15 mouse cellular contexts compared by ENCODE assay signal in the genomic region with DNA sequence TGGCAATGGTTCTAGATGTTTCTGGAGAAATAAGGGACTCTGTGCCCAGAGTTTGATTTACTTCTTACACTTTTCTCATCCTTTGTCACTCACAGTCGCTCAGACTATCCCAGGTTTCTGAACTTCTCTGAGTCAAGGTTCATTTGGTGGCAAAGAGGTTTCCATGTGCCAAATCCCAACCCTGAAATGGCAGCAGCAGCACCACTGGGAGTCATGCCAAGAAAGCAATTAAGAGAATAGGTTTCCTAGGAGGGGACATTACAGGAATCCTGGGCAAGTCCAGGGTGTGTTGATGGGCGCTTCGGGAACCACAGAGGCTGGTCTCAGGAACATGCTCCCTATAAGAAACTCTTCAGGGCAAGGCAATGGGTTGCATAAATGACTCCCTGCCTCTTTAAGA. TPM values are rescaled to one million over a fixed set of nuclear protein-coding genes. Genes with fewer than 3 reads are reported as not detected.
DNase-seq lines count a peak whose midpoint lies in the region; ATAC-seq lines count a peak whose summit lies in the region.
"Had no signal": no experiment of that assay in that cellular context is flagged by ENCODE, and none has a peak within 500 bp of the region (broad histone marks: within the 10 kb centered on the region; RNA-seq: fewer than 3 reads in every experiment).

No protein-coding gene starts in this region.

- WGBS in heart, embryonic 13.5 days = 62% methylated on average over 3 of the region's 3 CpGs
- WGBS in heart, embryonic 10.5 days = 86% methylated on average over 3 of the region's 3 CpGs
- 28% methylated on average over 3 of the region's 3 CpGs for WGBS in large intestine, adult 2 months
- 87% methylated on average over 3 of the region's 3 CpGs for WGBS in limb, embryonic 10.5 days

- peaks cover 22% of the 10 kb centered on the region for H3K4me1 ChIP-seq in heart, embryonic 13.5 days
- peaks cover 7% of the 10 kb centered on the region for H3K4me1 ChIP-seq in heart, embryonic 10.5 days
- no peaks in the 10 kb centered on the region for H3K4me1 ChIP-seq in limb, embryonic 10.5 days
- H3K4me1 ChIP-seq: midbrain, embryonic 13.5 days had no signal

- H3K9ac ChIP-seq in heart, embryonic 13.5 days = no peak overlapping the region
- H3K9ac ChIP-seq: hindbrain, embryonic 13.5 days; liver, embryonic 14.5 days; midbrain, embryonic 13.5 days; neural tube, embryonic 13.5 days had no signal

- no peaks in the 10 kb centered on the region for H3K27me3 ChIP-seq in heart, embryonic 13.5 days (replicated peaks)
- H3K27me3 ChIP-seq in heart, embryonic 10.5 days (ENCODE audit: insufficient read depth, poor library complexity, severe bottlenecking) = no peaks in the 10 kb centered on the region
- no peaks in the 10 kb centered on the region for H3K27me3 ChIP-seq in limb, embryonic 10.5 days (ENCODE audit: low read depth, poor library complexity, severe bottlenecking)
- H3K27me3 ChIP-seq: hindbrain, embryonic 13.5 days; midbrain, embryonic 13.5 days; neural tube, embryonic 13.5 days had no signal

- H3K36me3 ChIP-seq in heart, embryonic 13.5 days = peaks cover 11% of the 10 kb centered on the region
- peaks cover 12% of the 10 kb centered on the region for H3K36me3 ChIP-seq in heart, embryonic 10.5 days
- peaks cover 3% of the 10 kb centered on the region; the same call in 1 of the 2 replicates for H3K36me3 ChIP-seq in limb, embryonic 10.5 days
- H3K36me3 ChIP-seq: hindbrain, embryonic 13.5 days; midbrain, embryonic 13.5 days; neural tube, embryonic 13.5 days had no signal

- peak; percentile 57 for DNase-seq in adrenal gland, adult 2 months
- no peak for DNase-seq in adrenal gland, postnatal 25 days
- DNase-seq in heart, embryonic 10.5 days (ENCODE audit: low spot score) = no peak
- DNase-seq in lung, postnatal 36 days = peak; percentile 11
- no peak for DNase-seq in lung, postnatal 14 days
- peak; percentile 43 for DNase-seq in large intestine, adult 2 months (ENCODE audit: low read depth, low spot score)
- no peak for DNase-seq in limb, embryonic 10.5 days (ENCODE audit: low spot score)
- DNase-seq: gastrocnemius, postnatal 14 days; right cerebral cortex, adult 18-20 months; thymus, adult 2 months had no signal

- H3K27ac ChIP-seq in heart, embryonic 13.5 days (replicated peaks) = peak overlapping the region; percentile 86; the same call in 1 of the 2 replicates
- H3K27ac ChIP-seq in heart, embryonic 10.5 days = no peak overlapping the region
- H3K27ac ChIP-seq in limb, embryonic 10.5 days = no peak overlapping the region
- H3K27ac ChIP-seq: hindbrain, embryonic 13.5 days; liver, embryonic 14.5 days; midbrain, embryonic 13.5 days; neural tube, embryonic 13.5 days had no signal

- H3K9me3 ChIP-seq in heart, embryonic 13.5 days = no peaks in the 10 kb centered on the region
- H3K9me3 ChIP-seq in heart, embryonic 10.5 days = no peaks in the 10 kb centered on the region
- no peaks in the 10 kb centered on the region for H3K9me3 ChIP-seq in limb, embryonic 10.5 days (replicated peaks)
- H3K9me3 ChIP-seq: hindbrain, embryonic 13.5 days; midbrain, embryonic 13.5 days; neural tube, embryonic 13.5 days had no signal

- ATAC-seq in heart, embryonic 13.5 days (ENCODE audit: extremely low read depth, insufficient number of reproducible peaks, low FRiP score, low TSS enrichment) = no peak
- ATAC-seq: midbrain, embryonic 13.5 days had no signal

- H3K4me3 ChIP-seq in heart, embryonic 13.5 days = no peak overlapping the region
- H3K4me3 ChIP-seq in heart, embryonic 10.5 days = no peak overlapping the region
- no peak overlapping the region for H3K4me3 ChIP-seq in limb, embryonic 10.5 days
- H3K4me3 ChIP-seq: hindbrain, embryonic 13.5 days; midbrain, embryonic 13.5 days; neural tube, embryonic 13.5 days had no signal

- H3K4me2 ChIP-seq in heart, embryonic 13.5 days = no peak overlapping the region
- H3K4me2 ChIP-seq: hindbrain, embryonic 13.5 days; midbrain, embryonic 13.5 days; neural tube, embryonic 13.5 days had no signal

RNA-seq across cellular contexts. Expression of a gene that starts 26.6 kb away (rescaled TPM):
- total RNA-seq in adrenal gland, adult 2 months (2021) = 1 to 10 TPM; 4.6 to 4.9 TPM
- 3.4 and 3.5 TPM in 2 replicates for polyA plus RNA-seq in adrenal gland, adult 2 months (2012; rRNA removed)
- 4.6 and 5.7 TPM in 2 replicates for total RNA-seq in adrenal gland, postnatal 25 days (2021)
- 7.9 and 9.0 TPM in 2 replicates for polyA plus RNA-seq in heart, embryonic 13.5 days (2015; fragmentation: Nextera tagmentation; extraction: Ambion mirVana)
- 6.4 and 7.9 TPM in 2 replicates for polyA plus RNA-seq in heart, embryonic 10.5 days (2016; fragmentation: Nextera tagmentation; extraction: Ambion mirVana)
- polyA plus RNA-seq in large intestine, adult 2 months (2012; rRNA removed) = 4.8 and 8.5 TPM in 2 replicates
- polyA plus RNA-seq in limb, embryonic 10.5 days (2016; fragmentation: Nextera tagmentation; extraction: Ambion mirVana) = 4.0 and 8.5 TPM in 2 replicates

RNA-seq across cellular contexts. Expression of a gene that starts 46.7 kb away (rescaled TPM):
- total RNA-seq in adrenal gland, adult 2 months (2021) = under 1 TPM; 0.12 to 0.14 TPM
- 0.04 and 0.34 TPM in 2 replicates for polyA plus RNA-seq in adrenal gland, adult 2 months (2012; rRNA removed)
- total RNA-seq in adrenal gland, postnatal 25 days (2021) = 0.43 TPM in 1 of 2 replicates, not detected in the other
- 8.1 and 8.7 TPM in 2 replicates for polyA plus RNA-seq in heart, embryonic 13.5 days (2015; fragmentation: Nextera tagmentation; extraction: Ambion mirVana)
- 1.3 and 2.7 TPM in 2 replicates for polyA plus RNA-seq in heart, embryonic 10.5 days (2016; fragmentation: Nextera tagmentation; extraction: Ambion mirVana)
- polyA plus RNA-seq in large intestine, adult 2 months (2012; rRNA removed) = 1.1 and 1.2 TPM in 2 replicates
- polyA plus RNA-seq in limb, embryonic 10.5 days (2016; fragmentation: Nextera tagmentation; extraction: Ambion mirVana) = 0.06 and 0.29 TPM in 2 replicates

Comparison
In these comparisons a context has a peak if more than half of its experiments do, and no peak if none do; other contexts are left out.
1. DNase-seq: peak in adrenal gland, adult 2 months (single experiment), lung, postnatal 36 days (single experiment) and large intestine, adult 2 months (single experiment); none in adrenal gland, postnatal 25 days (single experiment), heart, embryonic 10.5 days (single experiment), lung, postnatal 14 days (single experiment) and limb, embryonic 10.5 days (single experiment).